Mouse (Mus musculus) kidney, postnatal 14 days (tissue): Measurements from ENCODE around the gene Ip6k3.

Experiments used
- DNase-seq: peaks from one replicate; pipeline ENCODE4 v3.0.0; 2022; ENCODE audit warnings: mixed read lengths

Ip6k3 gene

GRCm38 (mm10) chr17:27121266-27121665 is 46.3 kb downstream of the Ip6k3 start:
- DNase-seq, result no peak

- DNase-seq, result peak; percentile 74
Observed at GRCm38 (mm10) chr17:27120561-27121024, 47.0 kb downstream of the Ip6k3 start.

DNA sequence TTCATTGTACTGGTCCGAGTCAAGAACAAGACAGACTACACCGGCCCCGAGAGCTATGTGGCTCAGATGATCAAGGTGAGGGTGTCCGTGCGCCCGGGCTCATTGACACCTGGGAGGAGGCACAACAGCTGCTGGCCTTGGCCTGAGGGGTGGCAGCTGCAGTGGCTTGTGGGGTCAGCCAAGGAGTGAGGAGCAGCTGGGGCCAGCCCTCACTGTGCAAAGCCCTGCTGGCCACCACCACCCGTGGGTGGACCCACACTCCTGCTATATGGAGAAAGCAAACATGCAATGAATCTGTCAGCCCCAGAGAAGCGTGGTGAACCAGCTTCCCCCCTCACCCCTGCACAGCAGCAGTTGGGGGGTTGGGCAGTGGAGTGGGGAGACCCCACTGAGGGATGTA is 47.6 kb downstream of the Ip6k3 start:
- DNase-seq, result no peak

DNA sequence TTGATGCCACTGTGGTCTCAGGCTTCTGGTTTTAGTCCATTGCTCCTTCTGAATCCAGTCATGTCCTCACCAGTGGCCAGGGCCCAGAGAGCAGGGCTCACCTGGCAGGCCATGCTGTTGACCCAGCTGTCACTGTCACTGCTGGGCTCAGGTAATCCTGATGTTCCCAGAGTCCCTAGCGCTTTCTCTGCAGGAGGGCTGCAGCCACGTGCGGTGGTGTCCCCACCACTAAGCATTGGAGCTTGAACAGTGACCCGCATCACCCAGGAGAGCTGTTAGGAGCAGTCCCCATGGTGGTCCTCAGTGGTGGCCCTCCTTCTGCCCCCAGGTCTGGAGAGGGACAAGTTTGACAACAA is 48.1 kb downstream of the Ip6k3 start:
- DNase-seq, result no peak

DNA sequence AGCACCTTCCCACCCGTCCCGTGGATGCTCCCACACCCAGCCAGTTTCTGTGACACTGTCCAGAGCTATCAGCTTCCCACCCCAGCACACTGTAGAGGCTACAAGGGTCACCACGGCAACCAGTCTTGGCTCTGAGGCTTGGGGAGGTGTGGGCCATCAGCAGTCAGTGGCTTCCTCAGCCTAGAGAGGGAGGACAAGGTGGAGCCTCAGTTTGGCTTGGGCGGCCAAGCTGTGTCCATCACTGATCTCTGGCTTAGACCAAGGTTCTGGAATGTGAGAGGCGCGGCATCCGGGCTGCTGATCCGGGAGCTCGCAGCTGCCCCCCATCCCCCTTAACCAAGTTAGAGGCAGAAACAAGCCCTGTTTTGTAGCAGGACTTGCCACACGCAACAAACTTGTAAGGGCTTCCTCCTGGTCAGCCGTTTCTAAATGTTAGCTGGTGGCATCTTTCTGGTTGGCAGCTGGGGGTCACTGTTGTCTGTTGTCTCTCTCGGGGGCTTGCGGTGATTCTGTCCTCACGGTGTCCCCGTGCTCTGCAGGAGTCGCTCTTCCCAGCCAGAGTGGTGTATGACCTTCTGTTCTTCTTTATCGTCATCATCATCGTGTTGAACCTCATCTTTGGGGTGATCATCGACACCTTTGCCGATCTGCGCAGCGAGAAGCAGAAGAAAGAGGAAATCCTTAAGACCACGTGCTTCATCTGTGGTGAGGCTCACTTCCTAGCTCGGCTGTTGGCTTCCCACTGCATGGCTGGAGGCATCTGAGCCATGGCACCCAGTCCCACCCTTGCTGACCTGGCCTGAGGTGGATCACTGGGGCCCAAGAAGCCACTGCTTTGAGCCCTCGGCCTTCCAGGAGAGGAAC is 48.7 kb downstream of the Ip6k3 start:
- DNase-seq, result peak; percentile 50

DNA sequence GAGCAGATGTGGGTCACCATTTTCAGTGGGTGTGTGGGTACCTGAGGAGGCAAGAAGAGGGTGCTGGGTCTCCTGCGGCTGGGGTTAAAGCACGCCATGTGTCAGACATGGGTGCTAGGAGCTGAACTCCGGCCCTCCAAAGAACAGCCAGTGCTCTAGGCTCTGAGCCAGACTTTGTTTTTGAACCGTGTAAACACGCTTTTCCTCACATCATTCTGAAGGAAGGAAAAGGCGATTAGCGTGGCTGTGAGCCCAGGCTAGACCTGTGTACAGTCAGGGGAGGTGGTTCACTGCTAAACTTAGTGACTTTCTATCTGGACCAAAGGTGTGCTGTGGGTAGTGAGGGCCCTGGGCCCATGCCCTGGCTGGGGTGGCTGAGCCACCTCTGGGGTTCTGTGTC is 57.5 kb downstream of the Ip6k3 start:
- no peak for DNase-seq

DNA sequence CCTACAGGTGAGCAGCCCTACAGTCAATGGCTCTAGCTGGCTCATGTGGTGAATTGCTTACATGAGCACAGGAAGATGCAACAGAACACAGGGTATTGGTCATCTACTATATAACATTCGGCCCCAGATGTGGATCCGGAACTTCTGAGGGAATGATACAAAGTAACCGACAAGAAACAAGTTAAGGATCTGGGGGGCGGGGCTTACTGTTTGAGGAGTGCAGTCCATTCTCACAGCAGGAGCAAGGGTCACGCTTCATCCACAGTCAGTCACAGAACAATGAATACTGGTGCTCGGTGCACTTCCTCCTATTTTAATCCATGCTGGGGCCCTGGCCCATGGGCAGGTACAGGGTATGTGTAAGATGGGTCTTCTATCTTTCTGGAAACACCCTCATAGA is 59.7 kb downstream of the Ip6k3 start:
- no peak for DNase-seq

GRCm38 (mm10) chr17:27106745-27107144 is 60.9 kb downstream of the Ip6k3 start:
- DNase-seq, result no peak

GRCm38 (mm10) chr17:27105698-27106470 is 61.7 kb downstream of the Ip6k3 start:
- no peak for DNase-seq

- DNase-seq, result no peak
Observed at GRCm38 (mm10) chr17:27101675-27102074, 65.9 kb downstream of the Ip6k3 start.

GRCm38 (mm10) chr17:27095690-27096089 is 71.9 kb downstream of the Ip6k3 start:
- DNase-seq, result peak; percentile 66
